Mouse (Mus musculus): ENCODE data around the gene 0610010K14Rik.

Gene 0610010K14Rik

GRCm38 (mm10) chr11:70216103-70216502, 21.6 kb downstream of the 0610010K14Rik start:
- DNase-seq (ENCODE audit: low read depth) = no peak

- no peak for DNase-seq (ENCODE audit: low read depth)
Observed at GRCm38 (mm10) chr11:70215301-70215700, 22.4 kb downstream of the 0610010K14Rik start.

- DNase-seq (ENCODE audit: low read depth) = no peak
Observed at GRCm38 (mm10) chr11:70214856-70215209, 22.9 kb downstream of the 0610010K14Rik start.

GRCm38 (mm10) chr11:70214191-70214855, 23.4 kb downstream of the 0610010K14Rik start:
- no peak for DNase-seq (ENCODE audit: low read depth)

- no peak for DNase-seq (ENCODE audit: low read depth)
Observed at GRCm38 (mm10) chr11:70213736-70214135, 24.0 kb downstream of the 0610010K14Rik start.

GRCm38 (mm10) chr11:70212896-70213295, 24.8 kb downstream of the 0610010K14Rik start:
- DNase-seq (ENCODE audit: low read depth) = peak; percentile 84

- DNase-seq (ENCODE audit: low read depth) = no peak
Observed at GRCm38 (mm10) chr11:70212423-70212822, 25.3 kb downstream of the 0610010K14Rik start, which contains the start of gene Slc16a11. Gene Slc16a11, plus strand, starts transcription at chr11:70212752.

GRCm38 (mm10) chr11:70211972-70212371, 25.7 kb downstream of the 0610010K14Rik start:
- DNase-seq (ENCODE audit: low read depth) = no peak

- no peak for DNase-seq (ENCODE audit: low read depth)
Observed at GRCm38 (mm10) chr11:70210681-70211080, 27.0 kb downstream of the 0610010K14Rik start.

GRCm38 (mm10) chr11:70208778-70209388, 28.8 kb downstream of the 0610010K14Rik start:
- peak; percentile 54 for DNase-seq (ENCODE audit: low read depth)

- DNase-seq (ENCODE audit: low read depth) = no peak
Observed at GRCm38 (mm10) chr11:70207283-70207682, 30.4 kb downstream of the 0610010K14Rik start.

GRCm38 (mm10) chr11:70206801-70207200, 30.9 kb downstream of the 0610010K14Rik start:
- no peak for DNase-seq (ENCODE audit: low read depth)

GRCm38 (mm10) chr11:70201691-70202090, 36.0 kb downstream of the 0610010K14Rik start:
- DNase-seq (ENCODE audit: low read depth) = peak; percentile 91

- DNase-seq (ENCODE audit: low read depth) = no peak
Observed at GRCm38 (mm10) chr11:70200036-70200608, 37.6 kb downstream of the 0610010K14Rik start.

GRCm38 (mm10) chr11:70199107-70199506, 38.6 kb downstream of the 0610010K14Rik start:
- no peak for DNase-seq (ENCODE audit: low read depth)

- DNase-seq (ENCODE audit: low read depth) = peak; percentile 99
Observed at GRCm38 (mm10) chr11:70198332-70198731, 39.4 kb downstream of the 0610010K14Rik start.

GRCm38 (mm10) chr11:70193354-70194285, 44.1 kb downstream of the 0610010K14Rik start:
- DNase-seq (ENCODE audit: low read depth) = peak; percentile 52

- peak; percentile 64 for DNase-seq (ENCODE audit: low read depth)
Observed at GRCm38 (mm10) chr11:70192157-70192556, 45.6 kb downstream of the 0610010K14Rik start.

- peak; percentile 74 for DNase-seq (ENCODE audit: low read depth)
Observed at GRCm38 (mm10) chr11:70191188-70191587, 46.5 kb downstream of the 0610010K14Rik start.

- DNase-seq (ENCODE audit: low read depth) = peak; percentile 98
Observed at GRCm38 (mm10) chr11:70189319-70190134, 48.2 kb downstream of the 0610010K14Rik start.
